Mouse (Mus musculus) lung, postnatal 10 days (tissue): Measurements from ENCODE around the gene Pip4p1.

Experiments
- DNase-seq: peaks from one replicate; pipeline ENCODE4 v3.0.0; 2021

The Pip4p1 gene

GRCm38 (mm10) chr14:50892091-50892490, 38.6 kb downstream of the Pip4p1 start:
- DNase-seq, result no peak

DNA sequence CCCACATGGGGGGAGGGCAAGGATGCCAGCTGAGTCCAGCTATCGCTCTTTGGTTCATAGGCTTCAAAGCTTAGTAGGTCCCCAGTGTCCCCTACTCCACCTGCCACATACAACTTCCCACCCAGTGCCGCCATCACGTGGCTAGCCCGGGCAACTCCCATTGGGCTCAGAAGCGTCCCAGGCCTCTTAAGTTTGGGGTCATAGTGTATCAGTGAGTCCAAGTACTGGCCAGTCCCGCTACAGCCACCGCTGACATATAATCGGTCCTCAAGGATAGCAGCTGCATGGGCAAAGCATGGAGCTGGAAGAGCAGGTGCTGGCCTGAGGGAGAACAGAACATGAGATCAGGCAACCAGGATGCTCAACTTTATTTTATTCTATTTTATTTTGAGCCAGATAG, 39.0 kb downstream of the Pip4p1 start:
- DNase-seq, result no peak

GRCm38 (mm10) chr14:50876236-50876950, 54.3 kb downstream of the Pip4p1 start:
- DNase-seq, result no peak
